Mouse (Mus musculus): ENCODE measurements around the gene Rap1gap2.

Rap1gap2 gene

GRCm38 (mm10) chr11:74459651-74460050 is 151.1 kb downstream of the Rap1gap2 start:
- DNase-seq (ENCODE audit: low spot score in 2 of 2) = no peak

DNA sequence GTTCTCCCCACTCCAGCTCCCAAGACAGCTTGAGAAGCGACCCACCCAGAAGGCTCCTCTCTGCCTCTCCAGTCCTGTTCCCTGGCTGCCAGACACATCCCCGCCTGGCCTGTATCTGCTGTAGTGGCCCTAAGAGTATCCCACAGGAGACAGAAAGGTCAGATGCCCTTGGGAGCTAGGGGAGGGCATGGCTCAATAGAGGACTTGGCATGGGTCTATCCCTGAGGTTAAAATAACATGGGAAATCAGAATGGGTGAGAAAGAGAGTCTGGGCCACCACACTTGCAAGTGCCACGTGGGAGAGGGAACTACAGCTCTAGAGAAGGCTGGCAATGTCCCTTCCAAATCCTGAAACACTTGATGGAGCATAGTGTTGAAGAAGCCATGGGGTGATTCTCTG is 152.3 kb downstream of the Rap1gap2 start:
- no peak for DNase-seq (ENCODE audit: low spot score in 2 of 2)

GRCm38 (mm10) chr11:74457194-74457593 is 153.5 kb downstream of the Rap1gap2 start:
- no peak for DNase-seq (ENCODE audit: low spot score in 2 of 2)

- no peak for DNase-seq (ENCODE audit: low spot score in 2 of 2)
These were observed 162.2 kb downstream of the Rap1gap2 start for GRCm38 (mm10) chr11:74448556-74448955.

- DNase-seq (ENCODE audit: low spot score in 2 of 2) = peak; percentile 49 to 68
These were observed 162.7 kb downstream of the Rap1gap2 start for GRCm38 (mm10) chr11:74447991-74448403.

- DNase-seq (ENCODE audit: low spot score in 2 of 2) = no peak
These were observed 165.1 kb downstream of the Rap1gap2 start for GRCm38 (mm10) chr11:74445591-74445990.

GRCm38 (mm10) chr11:74443924-74444256 is 166.8 kb downstream of the Rap1gap2 start:
- no peak for DNase-seq (ENCODE audit: low spot score in 2 of 2)

DNA sequence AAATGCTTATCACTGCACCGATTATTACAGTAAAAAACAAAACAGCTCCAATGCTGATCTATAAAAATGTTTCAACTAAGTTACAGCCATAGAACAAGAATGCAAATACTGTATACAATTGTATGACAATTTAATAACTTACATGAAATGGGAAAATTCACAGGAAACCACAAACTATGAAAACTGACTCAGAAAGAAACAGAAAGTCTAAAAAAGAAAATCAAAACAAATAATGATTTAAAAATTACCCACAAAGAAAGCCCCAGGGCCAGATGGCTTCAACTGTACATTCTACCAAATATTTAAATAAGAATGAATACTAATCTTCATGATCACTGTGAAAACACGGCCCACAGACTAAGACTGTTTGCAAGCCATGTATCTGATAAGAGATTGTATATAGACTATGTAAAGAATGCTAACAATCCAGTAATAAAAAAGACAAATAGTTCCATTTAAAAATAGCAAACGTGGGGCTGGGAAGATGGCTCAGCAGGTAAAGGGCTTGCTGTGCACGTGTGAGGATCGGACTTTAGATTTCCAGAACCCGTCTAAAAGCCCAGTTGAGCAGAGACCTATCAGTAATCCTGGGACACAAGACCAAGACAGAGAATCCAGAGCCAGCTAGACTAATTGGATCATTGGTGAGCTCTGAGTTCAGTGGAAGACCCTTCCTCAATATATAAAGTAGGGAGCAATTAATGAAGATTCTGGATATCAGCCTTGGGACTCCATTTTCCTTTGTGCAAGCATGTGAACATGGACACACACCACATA is 167.4 kb downstream of the Rap1gap2 start:
- DNase-seq (ENCODE audit: low spot score in 2 of 2) = no peak

GRCm38 (mm10) chr11:74442396-74442795 is 168.3 kb downstream of the Rap1gap2 start:
- DNase-seq (ENCODE audit: low spot score in 2 of 2) = no peak

DNA sequence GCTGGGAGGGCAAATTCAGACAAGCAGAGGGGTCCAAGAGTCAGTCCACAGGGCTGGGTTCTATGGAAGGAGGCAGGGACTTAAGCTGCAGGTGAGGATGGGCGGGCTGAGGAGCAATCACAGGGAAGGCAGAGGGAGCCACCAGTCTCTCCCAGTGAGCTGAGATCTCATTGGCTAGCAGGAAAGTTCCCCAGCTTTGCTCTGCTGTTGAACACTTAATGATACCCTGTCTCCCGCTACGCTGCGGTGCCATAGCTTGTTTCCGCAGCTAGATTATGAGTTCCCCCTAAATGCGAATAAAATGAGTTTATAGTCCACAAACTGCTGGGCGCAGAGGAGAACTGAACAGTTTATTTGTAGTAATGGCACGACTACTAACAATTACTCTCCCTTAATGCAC is 170.6 kb downstream of the Rap1gap2 start:
- DNase-seq (ENCODE audit: low spot score in 2 of 2) = no peak

- DNase-seq (ENCODE audit: low spot score in 2 of 2) = peak; percentile 37 to 51
These were observed 171.5 kb downstream of the Rap1gap2 start for GRCm38 (mm10) chr11:74439202-74439601.

DNA sequence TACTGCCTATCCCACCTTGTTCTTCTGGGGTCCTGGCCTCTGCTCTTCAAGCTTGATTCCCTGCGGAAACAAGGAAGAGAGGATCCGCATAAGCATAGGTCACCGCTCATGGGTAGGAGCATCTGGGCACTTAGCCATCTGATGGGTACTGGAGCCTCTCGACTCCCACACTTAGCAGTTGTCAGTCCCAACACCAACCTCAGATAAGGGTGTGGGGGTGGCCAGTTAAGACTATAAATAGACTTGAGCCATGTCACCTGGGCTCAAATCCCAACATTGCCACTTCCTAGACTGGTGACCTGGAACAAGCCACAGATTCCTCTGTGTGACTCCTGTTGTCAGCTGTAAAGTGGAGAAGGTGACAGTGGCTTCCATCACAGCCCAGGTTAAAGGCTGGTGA is 172.5 kb downstream of the Rap1gap2 start:
- no peak for DNase-seq (ENCODE audit: low spot score in 2 of 2)

DNA sequence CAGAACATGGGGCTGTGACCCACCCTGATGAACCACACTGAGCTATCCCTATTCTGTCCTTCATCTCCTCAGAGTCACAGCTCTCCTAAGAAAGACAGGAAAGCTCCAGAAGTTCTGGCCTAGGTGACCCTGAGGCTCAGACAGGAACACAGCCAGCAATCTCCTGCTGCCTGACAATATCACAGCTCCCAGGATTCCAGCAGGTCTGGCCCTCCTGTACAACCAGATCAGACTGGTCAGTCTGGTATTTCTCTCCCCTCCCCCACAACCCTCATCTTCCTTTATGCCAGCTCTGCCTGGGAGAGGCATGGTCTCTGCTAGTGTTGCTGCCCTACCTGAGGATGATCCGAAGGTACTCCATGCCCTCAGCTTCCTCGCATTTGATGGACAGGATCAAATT is 175.3 kb downstream of the Rap1gap2 start:
- no peak for DNase-seq (ENCODE audit: low spot score in 2 of 2)

DNA sequence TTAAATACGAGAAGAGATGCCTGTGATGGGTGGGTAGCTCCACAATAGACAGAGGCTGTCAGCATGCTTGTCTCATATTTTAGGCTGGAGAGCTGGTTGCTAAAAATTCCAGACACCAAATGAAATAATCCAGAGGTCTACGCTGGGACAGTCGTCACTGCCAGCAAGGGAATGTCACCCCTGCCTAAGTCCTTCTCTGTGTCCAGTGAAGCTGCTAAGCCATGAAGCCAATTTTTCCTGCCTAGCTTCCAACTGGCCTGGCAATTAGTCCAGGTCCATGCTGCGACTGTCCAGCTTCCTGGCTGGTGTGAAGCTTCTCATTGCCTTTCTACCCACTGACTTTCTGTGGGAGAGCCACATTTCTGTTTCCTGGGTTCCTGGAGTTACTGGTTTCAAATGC is 177.7 kb downstream of the Rap1gap2 start:
- DNase-seq (ENCODE audit: low spot score in 2 of 2) = no peak

DNA sequence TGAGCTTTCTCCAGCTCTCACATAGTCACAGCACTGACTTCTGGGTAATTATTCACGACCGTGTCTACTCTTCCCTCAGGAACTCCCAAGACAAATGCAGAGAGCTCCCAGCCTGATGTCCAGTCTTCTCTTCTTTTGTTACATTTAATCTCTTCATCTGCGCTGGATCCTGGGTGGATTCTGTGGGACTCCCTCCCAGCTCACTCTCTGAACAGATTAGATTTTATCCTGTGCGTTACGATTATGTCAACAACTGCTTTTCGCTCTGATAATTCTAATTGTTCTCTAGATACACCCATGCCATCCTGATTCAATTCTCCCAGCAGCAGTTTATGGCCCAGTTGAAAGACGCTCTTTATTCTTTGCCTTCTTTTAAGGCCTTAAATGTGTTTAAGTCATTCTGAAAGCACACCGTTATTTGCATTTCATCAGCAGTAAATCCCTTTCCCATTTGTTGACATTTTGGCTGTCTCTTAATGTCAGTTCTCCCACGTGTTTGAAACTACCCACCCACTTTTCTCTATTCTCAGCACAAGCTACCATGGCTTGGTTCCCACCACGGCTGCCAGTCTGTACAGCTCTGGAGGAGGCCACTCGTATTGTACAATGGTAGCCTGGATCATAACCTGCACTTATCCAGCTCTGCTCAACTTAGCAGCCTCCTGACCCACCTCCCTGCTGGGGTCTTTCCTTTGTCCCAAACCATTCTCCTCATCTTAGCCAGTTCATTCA is 180.8 kb downstream of the Rap1gap2 start:
- peak in 1 of 2 experiments; percentile 36 for DNase-seq (ENCODE audit: low spot score in 2 of 2)

GRCm38 (mm10) chr11:74426306-74426705 is 184.4 kb downstream of the Rap1gap2 start:
- no peak for DNase-seq (ENCODE audit: low spot score in 2 of 2)

DNA sequence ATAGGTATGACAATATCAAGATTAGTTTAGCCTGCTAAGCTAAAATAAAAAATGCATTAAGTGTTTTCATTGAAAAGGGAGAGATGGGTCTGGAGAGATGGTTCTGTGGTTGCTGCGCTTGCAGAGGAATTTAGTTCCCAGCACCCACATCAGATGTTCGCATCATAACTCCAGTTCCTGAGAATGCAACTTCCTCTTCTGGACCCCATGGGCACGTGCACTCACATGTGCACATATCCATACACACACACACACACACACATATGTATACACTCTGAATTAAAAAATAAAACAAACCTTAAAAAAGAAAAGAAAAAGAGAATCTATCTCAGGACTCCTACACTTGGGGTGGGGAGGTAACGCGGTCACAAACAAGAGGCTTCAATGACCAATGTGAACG is 188.7 kb downstream of the Rap1gap2 start:
- DNase-seq (ENCODE audit: low spot score in 2 of 2) = no peak

DNA sequence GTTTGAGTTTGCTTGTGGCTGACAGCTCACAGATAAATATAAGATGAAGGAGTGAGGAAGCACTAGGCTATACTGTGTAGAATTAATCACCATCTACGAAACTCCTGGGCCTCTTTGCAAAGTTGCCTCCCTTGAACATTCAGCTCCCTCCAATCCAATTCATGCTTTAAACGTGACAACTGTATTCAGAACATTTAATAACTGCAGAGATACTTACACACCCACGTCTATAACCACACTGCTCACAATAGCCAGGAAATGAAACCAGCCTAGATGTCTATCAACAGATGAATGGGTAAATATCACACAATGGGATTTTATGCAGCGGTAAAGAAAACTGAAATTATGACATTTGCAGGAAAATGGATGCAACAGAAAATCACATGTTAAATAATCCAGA is 189.6 kb downstream of the Rap1gap2 start:
- DNase-seq (ENCODE audit: low spot score in 2 of 2) = no peak

DNA sequence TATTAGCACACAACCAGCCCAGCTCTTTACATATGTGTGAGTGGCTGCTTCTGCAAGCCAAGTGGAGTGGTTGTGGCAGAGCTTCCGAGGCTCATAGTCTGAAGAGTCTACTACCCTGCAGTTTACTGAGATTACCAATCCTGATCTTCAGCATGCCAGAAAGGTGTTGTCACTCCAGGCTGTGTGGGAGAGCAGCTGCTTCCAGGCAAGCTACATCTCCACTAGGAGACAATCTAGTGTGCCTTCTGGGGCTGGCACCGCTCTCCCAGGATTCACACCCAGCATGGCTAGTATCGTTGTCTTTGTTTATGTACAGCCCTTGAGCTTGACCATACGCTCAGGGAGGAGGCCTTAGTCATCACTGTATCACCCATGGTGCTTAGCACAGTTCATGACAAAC is 191.1 kb downstream of the Rap1gap2 start:
- no peak for DNase-seq (ENCODE audit: low spot score in 2 of 2)

DNA sequence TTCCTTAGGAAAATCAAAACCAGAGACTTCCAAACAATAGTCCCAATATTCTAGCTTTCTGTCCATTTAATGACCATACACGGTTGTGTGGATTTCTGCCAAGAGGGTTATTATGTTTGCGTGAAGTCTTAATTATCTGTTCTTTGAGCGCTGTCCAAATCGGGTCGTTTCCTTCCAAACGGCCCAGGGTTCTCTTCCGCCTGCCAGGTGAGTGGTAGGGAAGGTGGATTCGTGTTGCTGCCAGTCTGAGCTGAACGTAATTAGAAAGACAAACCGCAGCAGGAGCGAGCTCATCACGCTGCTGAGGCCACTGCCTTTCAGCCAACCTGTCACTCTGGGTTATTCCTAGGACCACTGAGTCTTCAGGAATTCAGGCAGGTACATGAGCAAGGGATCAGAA is 195.0 kb downstream of the Rap1gap2 start:
- DNase-seq (ENCODE audit: low spot score in 2 of 2) = no peak

GRCm38 (mm10) chr11:74414112-74414511 is 196.6 kb downstream of the Rap1gap2 start:
- DNase-seq (ENCODE audit: low spot score in 2 of 2) = no peak

- DNase-seq (ENCODE audit: low spot score in 2 of 2) = no peak
These were observed 197.2 kb downstream of the Rap1gap2 start for GRCm38 (mm10) chr11:74413449-74413972.

DNA sequence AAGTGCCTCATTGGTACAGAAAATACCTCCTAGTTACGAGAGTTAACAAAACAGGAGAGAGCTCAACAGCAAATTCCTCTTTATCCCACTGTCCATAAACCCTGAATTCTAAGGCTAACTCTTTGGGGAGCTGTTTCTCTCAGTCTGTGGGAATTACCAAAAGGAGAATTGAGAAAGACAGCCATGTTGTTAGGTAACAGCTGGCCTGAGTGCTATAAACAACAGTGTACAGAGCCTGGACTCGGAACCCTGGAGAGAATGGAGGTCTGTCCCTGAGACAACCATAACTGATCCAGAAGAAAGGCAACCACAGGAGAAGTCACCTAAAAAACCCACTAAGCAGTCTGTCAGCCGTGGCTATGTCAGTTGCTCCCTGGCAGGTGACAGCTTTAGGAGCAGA is 198.3 kb downstream of the Rap1gap2 start:
- DNase-seq (ENCODE audit: low spot score in 2 of 2) = no peak

Measured in right cerebral cortex, adult 2 months (tissue).